Mouse (Mus musculus): ENCODE measurements around the gene Gpsm3. TPM values are rescaled to one million over a fixed set of nuclear protein-coding genes. Genes with fewer than 3 reads are reported as not detected.

Gene Gpsm3
- total RNA-seq, 2 experiments from 2014 or later, result 2.1 to 2.2 TPM

GRCm38 (mm10) chr17:34630761-34631301 lies 41.2 kb downstream of the Gpsm3 start:
- no peak for DNase-seq

- no peak for DNase-seq
Measured at GRCm38 (mm10) chr17:34631647-34632046, 42.0 kb downstream of the Gpsm3 start.

DNA sequence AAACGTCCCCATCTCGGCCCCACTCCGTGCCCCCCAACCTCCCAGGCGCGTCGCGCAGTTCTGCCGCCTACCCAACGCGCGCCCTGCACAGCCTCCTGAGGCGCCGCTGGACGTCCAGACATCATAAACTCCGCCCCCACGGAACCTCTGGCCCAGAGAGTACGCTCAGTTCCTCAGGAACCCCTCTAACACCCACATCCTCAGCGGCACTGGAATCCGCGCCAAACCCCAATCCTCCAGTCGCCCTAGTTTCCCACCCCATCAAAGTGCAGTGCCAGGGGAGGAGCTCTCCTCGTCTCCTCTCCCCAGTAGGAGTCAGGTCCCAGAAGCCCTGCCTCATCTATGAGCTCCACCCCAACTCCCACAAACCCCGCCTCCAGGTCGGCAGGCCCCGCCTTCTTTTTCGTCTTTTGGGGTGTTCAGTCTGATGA lies 42.7 kb downstream of the Gpsm3 start:
- DNase-seq, result peak; percentile 89 to 92

- DNase-seq, result no peak
Measured at GRCm38 (mm10) chr17:34635671-34636070, 46.1 kb downstream of the Gpsm3 start.

GRCm38 (mm10) chr17:34637459-34637858 lies 47.9 kb downstream of the Gpsm3 start:
- no peak for DNase-seq

- DNase-seq, result no peak
Measured at GRCm38 (mm10) chr17:34639461-34640255, 50.1 kb downstream of the Gpsm3 start.

GRCm38 (mm10) chr17:34640778-34641601 lies 51.4 kb downstream of the Gpsm3 start:
- peak; percentile 55 to 74 for DNase-seq

Other genes starting within 250 kb of the Gpsm3 start
- gene Btnl2, start 235.0 kb upstream of the Gpsm3 start, total RNA-seq (2021), result under 1 TPM; 0.43 to 0.82 TPM
- not detected for gene Btnl1, start 212.7 kb upstream of the Gpsm3 start, total RNA-seq (2021)
- gene BC051142, start 191.0 kb upstream of the Gpsm3 start, total RNA-seq (2021), result 1 to 10 TPM; 2.3 to 3.6 TPM
- not detected for gene Btnl4, start 112.5 kb upstream of the Gpsm3 start, total RNA-seq (2021)
- not detected for gene Btnl6, start 72.5 kb upstream of the Gpsm3 start, total RNA-seq (2021)
- gene Notch4, start 25.5 kb upstream of the Gpsm3 start, total RNA-seq (2021), result 10 to 100 TPM in 1 of 2 experiments, 1 to 10 TPM in 1; 7.0 to 11.5 TPM
- 10 to 100 TPM; 63.0 to 63.9 TPM for gene Pbx2, start 1.5 kb downstream of the Gpsm3 start, total RNA-seq (2021)
- under 1 TPM; 0.60 to 0.94 TPM for gene Ager, start 8.1 kb downstream of the Gpsm3 start, total RNA-seq (2021)
- gene Rnf5, start 13.9 kb downstream of the Gpsm3 start, total RNA-seq (2021), result 10 to 100 TPM; 79.4 to 87.3 TPM
- gene Agpat1, start 14.5 kb downstream of the Gpsm3 start, total RNA-seq (2021), result 100 to 1,000 TPM; 159 to 169 TPM
- gene Egfl8, start 26.2 kb downstream of the Gpsm3 start, total RNA-seq (2021), result 1 to 10 TPM; 1.8 to 2.0 TPM
- gene Ppt2, start 38.7 kb downstream of the Gpsm3 start, total RNA-seq (2021), result 10 to 100 TPM; 44.4 to 50.8 TPM
- gene Prrt1, start 39.7 kb downstream of the Gpsm3 start, total RNA-seq (2021), result 100 to 1,000 TPM; 317 to 352 TPM
- 10 to 100 TPM; 17.9 to 18.0 TPM for gene Fkbpl, start 55.0 kb downstream of the Gpsm3 start, total RNA-seq (2021)
- 100 to 1,000 TPM in 1 of 2 experiments, 10 to 100 TPM in 1; 89.9 to 101 TPM for gene Atf6b, start 57.3 kb downstream of the Gpsm3 start, total RNA-seq (2021)
- 10 to 100 TPM in 1 of 2 experiments, 1 to 10 TPM in 1; 9.9 to 10.7 TPM for gene Tnxb, start 80.7 kb downstream of the Gpsm3 start, total RNA-seq (2021)
- 10 to 100 TPM; 15.7 to 22.6 TPM for gene C4b, start 154.1 kb downstream of the Gpsm3 start, total RNA-seq (2021)
- under 1 TPM in 1 of 2 experiments, not detected in 1; 0.32 TPM for gene Cyp21a1, start 214.8 kb downstream of the Gpsm3 start, total RNA-seq (2021)
- 10 to 100 TPM; 54.9 to 61.0 TPM for gene Stk19, start 247.1 kb downstream of the Gpsm3 start, total RNA-seq (2021)
- gene Dxo, start 247.2 kb downstream of the Gpsm3 start, total RNA-seq (2021), result 10 to 100 TPM; 37.1 to 43.9 TPM

All from layer of hippocampus, postnatal 36 days (tissue).